Mouse (Mus musculus): ENCODE measurements at regions not wholly inside any gene's neighbourhood (a gene's known extent, or its start where the extent isn't known, plus 50 kb on each side); places are given as distances from the start of the nearest gene placed in this dataset.

GRCm38 (mm10) chr10:98584776-98585175 lies 329.4 kb upstream of the Atp2b1 start:
- DNase-seq = no peak

- DNase-seq = peak; percentile 50
Measured at GRCm38 (mm10) chr10:98589726-98590125, 324.5 kb upstream of the Atp2b1 start.

- no peak for DNase-seq
Measured at GRCm38 (mm10) chr10:98592154-98592553, 322.1 kb upstream of the Atp2b1 start.

GRCm38 (mm10) chr10:98593910-98594309 lies 320.3 kb upstream of the Atp2b1 start:
- no peak for DNase-seq

GRCm38 (mm10) chr10:98608221-98608941 lies 305.8 kb upstream of the Atp2b1 start:
- DNase-seq = peak; percentile 17

GRCm38 (mm10) chr10:98610708-98611107 lies 303.5 kb upstream of the Atp2b1 start:
- DNase-seq = no peak

GRCm38 (mm10) chr10:98611707-98612360 lies 302.4 kb upstream of the Atp2b1 start:
- no peak for DNase-seq

- DNase-seq = no peak
Measured at GRCm38 (mm10) chr10:98618736-98619525, 295.3 kb upstream of the Atp2b1 start.

- no peak for DNase-seq
Measured at GRCm38 (mm10) chr10:98624103-98624502, 290.1 kb upstream of the Atp2b1 start.

- no peak for DNase-seq
Measured at GRCm38 (mm10) chr10:98624681-98625321, 289.4 kb upstream of the Atp2b1 start.

GRCm38 (mm10) chr10:98628191-98628590 lies 286.0 kb upstream of the Atp2b1 start:
- no peak for DNase-seq

GRCm38 (mm10) chr10:98629248-98629647 lies 285.0 kb upstream of the Atp2b1 start:
- DNase-seq = no peak

- DNase-seq = no peak
Measured at GRCm38 (mm10) chr10:98637759-98638611, 276.2 kb upstream of the Atp2b1 start.

- no peak for DNase-seq
Measured at GRCm38 (mm10) chr10:98645681-98646122, 268.5 kb upstream of the Atp2b1 start.

- DNase-seq = no peak
Measured at GRCm38 (mm10) chr10:98646311-98646999, 267.8 kb upstream of the Atp2b1 start.

GRCm38 (mm10) chr10:98648710-98649245 lies 265.4 kb upstream of the Atp2b1 start:
- no peak for DNase-seq

- DNase-seq = no peak
Measured at GRCm38 (mm10) chr10:98650533-98650932, 263.7 kb upstream of the Atp2b1 start.

- DNase-seq = no peak
Measured at GRCm38 (mm10) chr10:98651127-98651526, 263.1 kb upstream of the Atp2b1 start.

GRCm38 (mm10) chr10:98651599-98651998 lies 262.6 kb upstream of the Atp2b1 start:
- DNase-seq = no peak

- DNase-seq = no peak
Measured at GRCm38 (mm10) chr10:98652084-98652483, 262.1 kb upstream of the Atp2b1 start.

GRCm38 (mm10) chr10:98660747-98661146 lies 253.5 kb upstream of the Atp2b1 start:
- no peak for DNase-seq

All from right cerebral cortex, postnatal 25 days (tissue).